Mouse (Mus musculus): ENCODE data around the gene Rptn.

Gene Rptn

DNA sequence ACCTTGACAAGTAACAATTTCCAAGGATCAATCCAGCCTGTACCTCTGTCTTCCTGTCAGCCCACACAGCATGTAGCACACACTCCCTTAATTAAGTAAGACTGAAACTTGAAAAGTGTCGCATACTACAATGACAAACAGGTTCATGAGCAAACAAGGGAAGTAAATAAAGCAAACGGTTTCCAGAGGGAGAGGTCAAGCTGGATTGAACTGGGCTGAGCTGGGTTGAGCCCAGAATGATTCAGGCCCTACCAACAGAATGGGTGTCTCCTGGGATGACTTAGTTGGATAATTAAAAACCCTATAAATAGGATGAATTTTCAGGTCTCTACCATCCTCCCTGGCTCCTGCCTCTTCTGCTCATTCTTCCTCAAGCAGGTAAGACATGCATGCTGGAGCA is at the start of gene Rptn:
Gene Rptn, plus strand, starts transcription at position 334 of the 400 bp plus-strand sequence.
- no peak for DNase-seq

DNA sequence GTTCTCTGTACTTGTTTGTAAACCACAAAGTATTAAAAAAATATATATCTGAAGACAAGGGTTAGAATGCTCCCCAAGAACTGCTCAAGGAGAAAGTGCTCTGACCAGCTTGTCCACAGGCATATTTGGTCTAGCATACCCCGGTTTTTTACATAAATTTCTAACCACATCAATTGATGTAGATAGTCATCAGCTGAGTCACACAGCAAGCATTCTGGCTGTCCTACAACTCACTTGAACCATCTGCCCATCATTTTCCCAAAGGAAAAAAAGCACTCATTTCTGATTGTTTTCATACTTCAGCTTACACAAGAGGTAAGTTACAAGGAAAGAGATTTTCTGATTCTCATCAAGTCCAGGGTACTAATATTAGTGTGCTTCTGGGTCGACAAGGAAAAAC is 46.6 kb upstream of the Rptn start:
- no peak for DNase-seq

DNA sequence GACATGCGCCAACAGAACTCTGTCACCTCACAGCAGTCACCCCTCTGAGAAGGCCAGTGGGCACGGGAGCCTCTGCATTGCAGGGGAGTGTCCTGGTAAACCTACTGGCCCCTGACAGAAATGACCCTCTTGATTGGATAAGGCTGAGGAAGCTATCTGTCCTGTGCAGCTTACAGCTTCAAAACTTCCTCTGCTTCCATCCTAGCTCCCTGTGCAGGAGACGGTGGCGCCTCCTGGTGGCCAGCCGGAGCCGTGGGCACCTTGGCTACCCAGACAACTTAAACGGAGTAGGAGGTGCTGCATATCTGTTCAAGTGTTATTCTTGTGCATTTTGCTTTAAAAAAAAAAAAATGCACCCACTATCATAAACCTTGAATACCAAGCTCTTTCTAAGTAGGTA is 33.5 kb upstream of the Rptn start:
- DNase-seq = peak; percentile 9 to 16

DNA sequence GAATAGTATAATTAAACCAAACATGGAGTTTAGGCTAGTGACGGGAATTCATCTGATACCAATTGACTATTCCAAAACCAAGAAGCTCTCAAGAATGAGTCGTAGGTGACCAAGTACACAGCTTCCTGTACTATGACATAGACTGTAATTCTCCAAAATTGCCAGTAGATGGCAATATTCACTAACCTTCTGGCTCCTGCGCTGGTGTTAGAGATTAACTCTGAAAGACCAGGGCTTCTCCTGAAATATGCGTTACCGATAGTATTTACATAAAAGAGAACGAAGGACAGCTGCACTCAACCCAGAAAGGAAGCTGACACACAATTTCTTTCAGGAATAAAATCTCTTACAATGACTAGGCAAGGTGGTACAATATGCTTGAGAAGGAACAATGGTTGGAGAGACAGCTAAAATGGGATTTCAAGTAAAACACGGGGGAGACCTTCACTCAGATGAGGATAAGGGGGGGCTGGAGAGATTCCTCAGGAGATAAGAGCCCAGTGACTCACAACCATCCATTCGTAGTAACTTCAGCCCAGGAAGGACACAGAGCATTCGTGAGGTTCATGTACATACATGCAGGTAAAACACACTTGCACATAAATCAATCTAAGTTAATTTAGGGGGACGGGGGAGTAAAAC is 31.4 kb upstream of the Rptn start:
- DNase-seq = no peak

DNA sequence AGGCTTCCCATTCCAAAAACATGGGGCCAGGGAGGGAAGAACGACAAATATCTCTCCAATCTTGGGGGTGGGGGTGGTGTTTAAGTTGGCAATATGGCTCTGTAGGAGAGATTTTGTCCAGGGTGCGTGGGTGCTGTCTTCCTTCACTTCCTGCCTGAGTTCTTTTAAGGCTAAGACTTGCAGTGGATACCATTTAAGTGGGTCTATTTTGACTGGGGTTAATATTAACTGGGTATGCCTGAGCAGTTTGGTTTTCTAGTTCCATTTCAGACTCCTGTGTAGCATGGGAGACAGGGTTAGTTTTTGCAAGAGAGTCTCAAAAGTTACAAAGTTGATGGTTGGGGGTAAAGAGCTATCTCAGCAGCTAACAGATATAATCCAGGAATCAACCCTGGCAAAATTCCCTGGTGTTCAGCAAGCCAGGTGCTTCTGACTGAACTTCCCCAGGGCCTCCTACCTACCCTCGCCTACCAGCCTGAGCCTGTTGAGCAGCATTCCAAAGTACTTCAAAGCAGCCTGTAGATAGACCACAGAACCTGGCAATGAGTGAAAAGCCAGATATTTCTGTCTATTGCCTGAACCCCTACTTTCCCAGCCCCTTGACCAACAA is 26.4 kb upstream of the Rptn start:
- DNase-seq = no peak

DNA sequence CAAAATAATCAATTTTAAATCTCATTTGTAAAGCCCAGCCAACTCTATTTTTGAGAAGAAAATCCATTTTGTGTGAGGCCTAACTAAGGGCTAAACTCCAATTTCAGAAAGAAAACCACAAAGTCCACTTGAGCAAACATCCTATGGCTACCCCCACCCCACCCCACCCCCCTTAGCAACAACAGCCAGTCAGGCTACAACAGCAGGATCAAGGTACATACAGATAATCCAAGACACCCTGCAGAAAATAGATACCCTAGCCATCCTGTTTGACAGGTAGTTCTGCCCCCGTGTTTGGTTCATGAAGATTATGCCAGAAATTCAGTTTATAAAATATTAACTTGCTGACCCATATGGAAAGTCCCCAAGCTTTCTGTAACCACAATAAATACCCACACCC is 25.3 kb upstream of the Rptn start:
- no peak for DNase-seq

DNA sequence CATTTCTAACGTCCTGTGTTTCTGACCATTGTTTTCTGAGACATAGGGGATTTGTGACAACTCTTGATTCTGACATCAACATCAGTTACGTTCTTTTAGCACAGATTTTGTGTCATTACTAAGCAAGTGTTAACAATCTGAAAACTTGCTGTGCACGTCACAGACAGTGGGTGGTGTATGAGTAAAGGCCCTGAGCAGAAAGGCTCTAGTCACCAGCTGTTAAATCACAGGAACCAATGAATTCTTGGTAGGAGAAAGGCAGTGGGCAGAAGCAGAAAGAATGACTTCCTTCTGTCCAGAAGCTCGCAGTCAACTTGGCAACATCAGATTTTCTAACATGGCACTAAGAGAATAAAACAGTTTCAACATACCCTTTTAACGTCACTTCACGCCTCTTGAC is 20.1 kb upstream of the Rptn start:
- no peak for DNase-seq

DNA sequence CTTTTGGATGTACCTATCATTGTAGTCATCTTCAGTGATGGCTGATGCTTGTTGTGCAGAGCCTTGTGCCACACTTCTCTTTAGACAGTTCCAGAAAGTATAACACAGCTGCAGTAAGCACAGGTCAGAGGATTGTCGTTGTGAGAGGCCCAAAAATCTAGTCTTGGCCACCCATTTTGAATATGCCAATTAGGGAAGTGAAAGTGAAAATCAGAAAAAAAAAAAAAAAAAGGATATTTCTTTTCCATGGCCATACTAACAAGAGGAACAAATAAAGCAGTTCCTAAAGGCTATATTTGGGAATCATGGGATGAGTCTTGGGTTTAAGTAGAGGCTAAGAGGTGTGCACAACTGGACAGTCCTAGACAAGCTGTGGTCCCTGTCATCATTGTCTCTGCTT is 18.3 kb upstream of the Rptn start:
- no peak for DNase-seq

DNA sequence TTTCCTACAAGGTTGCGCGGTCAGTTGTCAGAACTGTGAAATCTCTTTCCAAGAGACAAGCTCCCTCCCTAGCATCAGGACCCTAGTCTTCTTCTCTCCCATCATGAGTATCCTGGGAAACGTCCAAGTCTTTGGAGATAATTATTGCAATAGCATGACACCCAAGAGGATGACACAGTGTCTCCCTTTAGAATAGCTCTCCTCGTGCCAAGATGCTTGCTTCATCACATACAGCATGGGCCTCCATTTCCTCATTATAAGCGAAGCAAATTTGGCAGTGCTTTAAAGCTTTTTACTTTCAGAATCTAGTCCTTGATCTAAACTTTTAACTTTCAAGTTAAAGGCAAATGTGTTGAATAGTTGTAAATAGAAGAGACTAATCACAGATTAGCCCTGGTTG is 17.9 kb upstream of the Rptn start:
- no peak for DNase-seq

DNA sequence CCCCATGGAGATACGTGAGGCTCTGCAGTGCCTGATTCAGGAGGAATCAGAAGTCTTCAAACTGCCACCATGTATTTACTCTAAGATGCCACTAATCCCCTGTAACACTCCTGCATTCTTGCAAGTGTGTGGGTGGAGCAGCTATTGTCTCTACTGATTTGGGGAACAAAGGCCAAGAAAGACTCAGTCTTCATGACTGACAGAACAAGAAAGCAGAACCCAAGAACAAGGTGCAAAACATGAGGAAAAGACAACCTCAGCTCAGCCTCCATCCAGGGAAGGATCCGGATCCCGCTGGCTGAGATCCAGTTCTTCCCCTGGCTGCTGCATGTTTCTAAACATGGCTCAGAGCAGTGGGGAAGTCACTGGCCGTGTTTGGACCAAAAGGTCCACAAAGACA is 15.4 kb upstream of the Rptn start:
- DNase-seq = no peak

DNA sequence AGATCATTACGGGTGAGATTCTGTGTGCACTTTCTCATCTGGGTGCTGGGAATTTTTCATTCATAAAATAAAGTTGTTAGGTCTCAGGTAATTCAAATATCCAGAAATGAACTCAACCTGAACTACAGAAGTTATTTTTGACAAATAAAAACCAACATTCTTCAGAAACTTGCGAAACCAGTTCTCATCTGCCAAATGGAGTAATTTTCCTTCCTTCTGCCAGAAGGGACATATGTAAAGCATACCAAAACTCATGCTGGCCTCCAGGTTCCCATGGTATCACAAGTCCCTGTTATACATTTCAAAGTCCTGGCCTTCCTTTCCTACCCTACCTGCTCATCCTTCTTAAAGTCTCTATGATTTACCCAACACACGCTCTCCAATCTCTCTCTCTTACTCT is 10.4 kb downstream of the Rptn start:
- DNase-seq = no peak

DNA sequence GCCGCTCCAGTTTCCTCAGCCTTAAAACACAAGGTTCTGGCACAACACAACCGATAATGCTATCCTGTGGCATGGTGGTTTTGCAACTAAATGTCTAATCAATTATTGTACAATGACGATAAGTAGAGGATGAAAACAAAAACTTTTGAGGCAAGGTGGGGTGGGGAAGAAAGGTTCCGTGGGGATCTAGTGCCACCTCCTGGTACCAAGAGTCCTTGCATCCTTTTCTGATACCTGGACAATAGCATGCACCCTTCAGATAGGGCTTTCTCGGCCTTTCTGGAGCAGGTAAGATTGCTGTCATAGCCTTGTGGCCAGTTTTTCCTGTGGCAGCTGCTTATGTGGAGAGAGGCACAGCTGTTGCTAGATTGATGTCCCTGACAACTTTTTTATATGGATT is 13.5 kb downstream of the Rptn start:
- peak in 1 of 2 experiments; percentile 6 for DNase-seq

DNA sequence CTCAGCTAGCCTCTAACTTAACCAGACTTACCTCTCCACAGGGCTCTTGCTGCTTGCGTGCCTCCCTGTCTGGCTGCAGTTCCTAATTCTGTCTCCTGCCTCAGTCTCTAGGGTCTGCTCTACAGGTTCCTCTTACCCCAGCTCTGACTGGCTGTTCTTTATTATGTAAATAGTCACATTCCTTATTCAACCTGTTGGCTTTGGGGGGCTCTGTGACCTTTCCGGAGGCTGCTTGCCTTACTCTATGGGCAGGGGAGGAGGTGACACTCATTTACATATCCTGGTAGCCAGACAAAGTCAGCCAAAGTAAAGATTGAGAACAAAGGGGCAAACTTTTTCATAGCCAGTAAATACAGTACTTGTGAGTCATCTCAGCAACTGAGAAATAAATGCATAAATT is 18.4 kb downstream of the Rptn start:
- DNase-seq = no peak

DNA sequence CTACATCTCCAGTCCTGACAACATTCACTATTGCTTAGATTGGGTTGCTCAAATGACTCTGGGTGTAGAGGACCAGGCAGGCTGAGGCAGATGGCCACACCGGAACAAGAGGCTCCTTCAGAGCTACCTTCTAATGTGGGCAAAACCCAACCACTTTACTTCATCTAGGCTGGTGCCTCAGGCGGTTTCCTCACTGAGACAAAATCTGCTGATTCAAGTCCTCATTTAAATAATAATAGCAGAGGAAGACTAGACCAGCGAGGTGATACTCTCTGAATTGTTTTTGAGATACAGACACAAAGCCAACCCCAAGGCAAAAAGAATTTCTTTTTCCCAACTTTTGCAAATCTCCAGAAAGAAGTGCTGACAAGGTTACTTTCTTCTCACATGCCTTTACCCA is 38.2 kb downstream of the Rptn start:
- DNase-seq = no peak

DNA sequence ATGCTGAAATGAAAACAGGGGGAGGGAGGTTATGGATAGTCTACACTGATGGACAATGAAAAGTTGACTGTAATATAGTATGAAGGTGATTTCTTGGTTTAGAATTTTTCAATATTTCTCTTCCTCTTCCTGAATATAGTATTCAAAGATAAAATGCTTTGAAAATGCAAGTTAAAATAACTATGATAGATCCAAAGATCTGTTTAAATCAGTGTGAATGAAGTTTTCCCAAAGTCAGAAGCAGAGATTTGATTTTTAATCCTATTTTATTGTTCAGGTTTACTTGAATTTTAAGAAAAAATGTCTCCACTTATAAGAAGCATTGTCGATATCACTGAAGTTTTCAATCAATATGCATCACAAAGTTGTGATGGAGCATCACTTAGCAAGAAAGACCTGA is 48.5 kb downstream of the Rptn start, which contains the start of gene Tchh:
Gene Tchh, plus strand, starts transcription at position 301 of the 400 bp plus-strand sequence.
- no peak for DNase-seq

DNA sequence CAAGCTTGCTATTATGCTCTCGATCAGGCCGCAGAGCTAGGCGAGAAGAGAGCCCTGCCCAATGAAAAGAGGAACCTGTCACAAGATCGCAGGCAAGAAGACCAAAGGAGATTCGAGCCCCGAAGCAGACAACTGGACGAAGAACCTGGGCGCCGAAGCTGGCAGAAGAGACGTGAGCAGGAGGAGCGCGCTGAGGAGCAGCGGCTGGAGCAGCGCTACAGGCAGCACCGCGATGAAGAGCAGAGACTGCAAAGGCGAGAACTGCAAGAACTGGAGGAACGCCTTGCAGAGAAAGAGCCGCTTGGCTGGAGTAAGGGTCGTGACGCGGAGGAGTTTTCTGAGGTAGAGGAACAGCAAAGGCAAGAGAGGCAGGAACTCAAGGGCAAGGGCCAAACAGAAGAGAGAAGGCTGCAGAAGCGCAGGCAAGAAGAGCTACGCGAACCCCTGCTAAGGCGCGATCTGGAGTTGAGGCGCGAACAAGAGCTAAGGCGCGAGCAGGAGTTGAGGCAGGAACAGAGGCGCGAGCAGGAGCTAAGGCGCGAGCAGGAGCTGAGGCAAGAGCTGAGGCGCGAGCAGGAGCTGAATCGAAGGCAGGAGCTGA is 50.1 kb downstream of the Rptn start:
- DNase-seq = peak in 1 of 2 experiments; percentile 14

DNA sequence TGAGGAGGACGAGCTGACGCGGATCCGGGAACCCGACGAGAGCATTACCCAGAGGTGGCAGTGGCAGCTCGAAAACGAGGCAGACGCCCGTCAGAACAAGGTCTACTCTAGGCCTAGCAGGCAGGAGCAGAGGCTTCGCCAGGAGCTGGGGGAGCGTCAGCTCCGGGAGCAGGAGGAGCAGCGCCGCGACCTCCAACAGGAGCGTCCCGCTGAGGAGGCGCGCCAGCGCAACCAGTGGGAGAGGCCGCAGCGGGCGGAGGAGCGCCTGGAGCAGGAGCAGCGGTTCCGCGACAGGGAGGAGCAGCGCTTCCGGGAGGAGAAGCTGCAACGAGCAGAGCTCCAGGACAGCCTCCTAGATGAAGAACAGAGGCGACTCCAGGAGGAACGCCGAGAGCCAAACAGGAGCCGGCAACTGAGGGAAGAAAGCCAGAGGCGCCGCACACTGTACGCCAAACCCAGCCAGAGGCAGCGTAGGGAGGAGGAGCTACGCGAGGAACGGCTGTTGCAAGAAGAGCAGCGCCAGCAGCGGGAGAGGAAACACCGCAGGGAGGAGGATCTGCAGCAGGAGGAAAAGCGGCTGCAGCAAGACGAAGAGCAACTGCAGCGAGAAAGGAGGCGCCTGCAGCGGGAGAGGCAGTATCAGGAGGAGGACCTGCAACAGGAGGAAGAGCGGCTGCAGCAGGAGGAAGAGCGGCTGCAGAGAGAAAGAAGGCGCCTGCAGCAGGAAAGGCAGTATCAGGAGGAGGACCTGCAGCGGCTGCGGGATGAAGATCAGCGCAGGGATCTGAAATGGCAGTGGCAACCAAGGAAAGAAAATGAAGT is 51.1 kb downstream of the Rptn start:
- DNase-seq = peak; percentile 20 to 30

DNA sequence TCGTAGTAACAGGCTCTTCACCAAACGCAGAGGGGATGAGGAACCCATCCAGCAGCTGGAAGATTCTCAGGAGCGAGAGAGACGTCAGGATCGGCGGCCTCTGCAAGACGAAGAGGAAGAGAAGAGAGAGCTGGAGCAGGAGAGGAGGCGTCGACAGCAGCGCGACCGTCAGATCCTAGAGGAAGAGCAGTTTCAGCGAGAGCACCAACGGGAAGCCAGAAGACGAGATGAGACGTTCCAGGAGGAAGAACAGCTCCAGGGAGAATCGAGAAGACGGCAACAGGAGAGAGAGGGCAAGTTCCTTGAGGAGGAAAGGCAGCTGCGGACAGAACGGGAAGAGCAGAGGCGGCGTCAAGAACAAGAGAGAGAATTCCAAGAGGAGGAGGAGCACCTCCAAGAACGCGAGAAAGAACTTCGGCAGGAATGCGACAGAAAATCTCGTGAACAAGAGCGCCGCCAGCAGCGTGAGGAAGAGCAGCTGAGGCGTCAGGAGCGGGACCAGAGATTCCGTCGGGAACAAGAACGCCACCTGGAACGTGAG is 51.7 kb downstream of the Rptn start:
- peak in 1 of 2 experiments; percentile 18 for DNase-seq

DNA sequence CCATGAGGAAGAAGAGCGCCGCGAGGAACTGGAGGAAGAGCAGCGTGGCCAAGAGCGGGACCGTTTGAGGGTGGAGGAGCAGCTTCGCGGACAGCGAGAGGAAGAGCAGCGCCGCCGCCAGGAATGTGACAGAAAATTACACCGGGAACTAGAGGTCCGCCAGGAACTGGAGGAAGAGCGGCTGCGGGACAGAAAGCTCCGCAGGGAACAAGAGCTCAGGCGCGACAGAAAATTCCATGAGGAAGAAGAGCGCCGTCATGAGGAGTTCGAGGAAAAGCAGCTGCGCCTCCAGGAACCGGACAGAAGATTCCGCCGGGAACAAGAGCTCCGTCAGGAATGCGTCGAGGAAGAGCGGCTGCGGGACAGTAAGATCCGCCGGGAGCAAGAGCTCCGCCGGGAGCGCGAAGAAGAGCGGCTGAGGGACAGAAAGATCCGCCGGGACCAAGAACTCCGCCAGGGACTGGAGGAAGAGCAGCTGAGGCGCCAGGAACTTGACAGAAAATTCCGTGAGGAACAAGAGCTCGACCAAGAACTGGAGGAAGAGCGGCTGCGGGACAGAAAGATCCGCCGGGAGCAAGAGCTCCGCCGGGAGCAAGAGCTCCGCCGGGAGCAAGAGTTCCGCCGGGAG is 52.7 kb downstream of the Rptn start:
- DNase-seq = peak; percentile 10 to 25

DNA sequence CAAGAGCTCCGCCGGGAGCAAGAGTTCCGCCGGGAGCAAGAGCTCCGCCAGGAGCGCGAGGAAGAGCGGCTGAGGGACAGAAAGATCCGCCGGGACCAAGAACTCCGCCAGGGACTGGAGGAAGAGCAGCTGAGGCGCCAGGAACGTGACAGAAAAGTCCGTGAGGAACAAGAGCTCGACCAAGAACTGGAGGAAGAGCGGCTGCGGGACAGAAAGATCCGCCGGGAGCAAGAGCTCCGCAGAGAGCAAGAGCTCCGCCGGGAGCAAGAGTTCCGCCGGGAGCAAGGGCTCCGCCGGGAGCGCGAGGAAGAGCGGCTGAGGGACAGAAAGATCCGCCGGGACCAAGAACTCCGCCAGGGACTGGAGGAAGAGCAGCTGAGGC is 53.2 kb downstream of the Rptn start:
- DNase-seq = peak; percentile 3 to 46

DNA sequence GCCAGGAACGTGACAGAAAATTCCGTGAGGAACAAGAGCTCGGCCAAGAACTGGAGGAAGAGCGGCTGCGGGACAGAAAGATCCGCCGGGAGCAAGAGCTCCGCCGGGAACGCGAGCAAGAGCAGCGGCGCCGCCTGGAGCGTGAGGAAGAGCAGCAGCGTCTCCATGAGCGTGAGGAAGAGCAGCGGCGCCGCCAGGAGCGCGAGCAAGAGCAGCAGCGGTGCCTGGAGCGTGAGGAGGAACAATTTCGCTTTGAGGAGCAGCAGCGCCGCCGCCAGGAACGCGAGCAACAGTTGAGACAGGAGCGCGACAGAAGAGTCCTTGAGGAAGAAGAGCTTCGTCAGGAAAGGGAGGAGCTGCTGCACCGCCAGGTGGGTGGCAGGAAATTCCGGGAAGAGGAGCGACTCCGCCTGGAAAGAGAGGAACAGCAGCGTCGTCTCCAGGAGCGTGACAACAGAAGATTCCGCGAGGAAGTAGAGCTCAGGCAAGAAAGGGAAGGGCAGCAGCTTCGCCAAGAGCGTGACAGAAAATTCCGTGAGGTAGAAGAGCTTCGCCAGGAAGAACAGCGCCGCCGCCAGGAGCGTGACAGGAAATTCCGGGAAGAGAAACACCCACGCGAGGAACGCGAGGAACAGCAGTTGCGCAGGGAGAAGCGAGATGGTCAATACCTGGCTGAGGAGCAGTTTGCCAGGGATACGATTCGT is 53.8 kb downstream of the Rptn start:
- peak; percentile 38 to 44 for DNase-seq

Data from cerebellum, adult 18-20 months (tissue).